Mouse (Mus musculus) testis, adult 2 months (tissue): ENCODE results near the gene Gkn1. TPM values are rescaled to one million over a fixed set of nuclear protein-coding genes. Genes with fewer than 3 reads are reported as not detected.

Experiments used
- H3K27ac ChIP-seq: fragments of 200-500 bp; 2 replicates; pipeline ENCODE4 v1.5.1; 2012; ENCODE audit warnings: low read depth, low read length; ENCODE audit not compliant: control insufficient read depth, insufficient read depth
- H3K27me3 ChIP-seq: fragments of 200-500 bp; 2 replicates; pipeline ENCODE4 v1.6.1; 2012; ENCODE audit warnings: mild to moderate bottlenecking, low read length, moderate library complexity; ENCODE audit not compliant: control insufficient read depth, insufficient read depth
- H3K36me3 ChIP-seq: fragments of 200-500 bp; 2 replicates; pipeline ENCODE4 v1.6.1; 2012; ENCODE audit warnings: mild to moderate bottlenecking, low read length; ENCODE audit not compliant: control insufficient read depth, insufficient read depth
- H3K4me1 ChIP-seq: fragments of 200-500 bp; 2 replicates; pipeline ENCODE4 v1.6.1; 2012; ENCODE audit warnings: low read length; ENCODE audit not compliant: control insufficient read depth, insufficient read depth
- H3K4me3 ChIP-seq: fragments of 200-500 bp; 2 replicates; pipeline ENCODE4 v1.5.1; 2012; ENCODE audit warnings: low read depth, mild to moderate bottlenecking, low read length, moderate library complexity, mixed read lengths; ENCODE audit not compliant: control insufficient read depth
- CTCF ChIP-seq: fragments of 200-500 bp; IDR thresholded peaks from 2 replicates; pipeline ENCODE4 v1.5.1; 2012; ENCODE audit warnings: low read depth, mild to moderate bottlenecking, inconsistent platforms, low read length, moderate library complexity; ENCODE audit not compliant: control insufficient read depth, insufficient read depth, insufficient replicate concordance
- POLR2A ChIP-seq: fragments of 200-500 bp; IDR thresholded peaks from 2 replicates; pipeline ENCODE4 v1.6.1; 2012; ENCODE audit warnings: low read depth, mild to moderate bottlenecking, inconsistent platforms, low read length, moderate library complexity; ENCODE audit not compliant: control insufficient read depth
- polyA plus RNA-seq: library from polyadenylated mRNA; depleted of rRNA; stranded (reverse); fragments of >200 nt; gene quantifications from 2 replicates; pipeline ENCODE4 v1.2.3, GENCODE M21; 2012; rRNA removed

The Gkn1 gene
- polyA plus RNA-seq: 0.08 and 0.19 TPM in 2 replicates

DNA sequence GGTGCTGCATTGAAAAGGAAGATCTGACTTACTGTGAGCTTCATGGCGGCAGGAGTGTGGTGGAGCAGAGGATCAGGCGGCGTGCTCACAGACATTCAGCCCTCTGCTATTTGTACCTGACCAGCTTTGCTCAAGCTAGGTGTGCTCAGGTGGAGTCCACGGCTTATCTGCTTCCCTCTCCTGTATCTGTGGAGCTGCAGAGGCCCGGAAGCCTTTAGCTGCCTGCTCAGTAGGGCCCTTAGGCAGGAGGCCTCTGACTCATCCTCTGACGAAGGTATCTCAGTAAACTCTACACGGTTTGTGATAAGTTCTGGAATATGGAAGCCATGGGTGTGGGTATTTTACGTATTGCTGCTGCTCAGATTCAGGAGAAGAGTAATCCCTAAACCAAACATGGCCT, at the start of gene Gkn1:
Gene Gkn1, minus strand, starts transcription at position 114 of the 400 bp plus-strand sequence.
- no peaks in the 10 kb centered on the region for H3K4me1 ChIP-seq
- no peaks in the 10 kb centered on the region for H3K36me3 ChIP-seq
- no peak within 1 kb of the TSS for H3K27ac ChIP-seq
- H3K27me3 ChIP-seq: no peaks in the 10 kb centered on the region
- no peak within 1 kb of the TSS for H3K4me3 ChIP-seq
- TF ChIP-seq POLR2A: no peak
- TF ChIP-seq CTCF: no peak

DNA sequence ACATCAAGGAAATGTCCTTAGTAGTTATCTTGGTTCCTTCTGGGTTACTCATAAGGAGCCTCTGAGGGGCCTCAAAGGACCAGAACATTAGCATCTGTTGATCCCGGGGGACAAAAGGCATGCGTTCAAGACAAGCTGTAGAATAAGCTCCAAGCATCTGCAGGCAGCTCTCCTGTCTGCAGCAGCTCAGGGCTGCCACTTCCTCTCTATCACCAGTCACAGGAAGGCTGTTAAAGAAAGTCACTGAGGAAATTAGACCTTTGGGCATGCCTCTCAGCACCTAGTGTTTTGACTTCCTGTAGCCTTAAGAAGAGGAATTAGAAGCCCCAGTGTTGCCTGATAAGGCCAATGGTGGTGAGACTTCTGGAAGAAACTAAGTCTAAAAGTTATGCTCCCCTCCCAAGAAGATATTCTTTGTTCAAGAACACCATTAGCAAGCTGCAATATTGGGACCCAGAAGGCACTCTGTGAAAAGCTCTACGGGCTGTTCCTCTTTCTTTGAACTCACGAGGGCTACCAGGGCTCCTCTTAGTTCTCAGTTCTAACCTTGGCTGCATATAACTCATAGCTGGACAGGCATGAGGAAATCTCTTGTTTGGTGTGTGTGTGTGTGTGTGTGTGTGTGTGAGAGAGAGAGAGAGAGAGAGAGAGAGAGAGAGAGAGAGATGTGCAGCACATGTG, 49.3 kb upstream of the Gkn1 start:
- Histone ChIP-seq H3K27me3 (no peaks in the 10 kb centered on the region), H3K27ac (no peak overlapping the region), H3K4me3 (no peak overlapping the region), H3K36me3 (no peaks in the 10 kb centered on the region), H3K4me1 (no peaks in the 10 kb centered on the region)
- TF ChIP-seq POLR2A: no peak
- no peak for TF ChIP-seq CTCF

DNA sequence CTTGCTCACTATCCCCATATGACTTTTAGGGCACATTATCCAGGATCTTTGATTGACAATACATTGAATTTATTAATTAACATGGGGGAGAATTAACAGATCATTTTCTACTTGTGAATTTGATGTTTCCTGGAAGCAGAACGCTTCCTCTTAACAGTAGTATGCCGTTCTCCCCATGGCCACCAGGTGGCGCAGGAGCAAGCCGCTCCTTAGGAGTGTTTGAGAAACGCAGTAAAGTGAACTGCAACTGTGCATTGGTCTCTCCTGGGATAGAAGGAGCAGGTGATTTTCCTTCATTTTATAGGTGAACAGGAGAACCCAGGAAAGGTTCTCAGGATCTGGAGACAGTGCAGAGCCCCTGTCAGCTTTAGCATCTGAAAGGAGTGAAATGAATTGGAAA, 48.4 kb upstream of the Gkn1 start:
- Histone ChIP-seq H3K4me3 (no peak overlapping the region), H3K4me1 (no peaks in the 10 kb centered on the region), H3K27me3 (no peaks in the 10 kb centered on the region), H3K36me3 (no peaks in the 10 kb centered on the region), H3K27ac (no peak overlapping the region)
- TF ChIP-seq CTCF: peak; percentile 98
- TF ChIP-seq POLR2A: no peak

DNA sequence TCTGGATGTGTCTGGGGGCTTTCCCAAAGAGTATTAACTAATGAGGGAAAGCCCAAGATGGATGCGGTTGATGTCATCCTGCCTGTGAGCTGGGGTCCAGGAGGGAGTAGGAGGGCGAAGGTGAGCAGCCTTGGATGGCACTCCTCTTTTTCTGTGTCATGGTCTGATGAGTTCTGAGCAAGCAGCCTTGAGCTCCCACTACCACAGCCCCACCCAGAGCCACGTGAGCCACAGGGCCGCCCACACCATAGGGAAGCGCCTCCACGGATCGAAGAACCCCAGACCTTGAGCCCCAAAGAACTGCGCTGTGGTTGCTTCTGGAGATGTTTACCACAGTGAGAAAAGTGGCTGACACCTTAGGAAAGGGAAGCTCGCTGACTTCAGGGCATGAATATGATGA, 44.0 kb upstream of the Gkn1 start:
- H3K36me3 ChIP-seq: no peaks in the 10 kb centered on the region
- H3K4me1 ChIP-seq: no peaks in the 10 kb centered on the region
- no peak for TF ChIP-seq CTCF
- no peak for TF ChIP-seq POLR2A
- no peak overlapping the region for H3K27ac ChIP-seq
- no peak overlapping the region for H3K4me3 ChIP-seq
- H3K27me3 ChIP-seq: no peaks in the 10 kb centered on the region

DNA sequence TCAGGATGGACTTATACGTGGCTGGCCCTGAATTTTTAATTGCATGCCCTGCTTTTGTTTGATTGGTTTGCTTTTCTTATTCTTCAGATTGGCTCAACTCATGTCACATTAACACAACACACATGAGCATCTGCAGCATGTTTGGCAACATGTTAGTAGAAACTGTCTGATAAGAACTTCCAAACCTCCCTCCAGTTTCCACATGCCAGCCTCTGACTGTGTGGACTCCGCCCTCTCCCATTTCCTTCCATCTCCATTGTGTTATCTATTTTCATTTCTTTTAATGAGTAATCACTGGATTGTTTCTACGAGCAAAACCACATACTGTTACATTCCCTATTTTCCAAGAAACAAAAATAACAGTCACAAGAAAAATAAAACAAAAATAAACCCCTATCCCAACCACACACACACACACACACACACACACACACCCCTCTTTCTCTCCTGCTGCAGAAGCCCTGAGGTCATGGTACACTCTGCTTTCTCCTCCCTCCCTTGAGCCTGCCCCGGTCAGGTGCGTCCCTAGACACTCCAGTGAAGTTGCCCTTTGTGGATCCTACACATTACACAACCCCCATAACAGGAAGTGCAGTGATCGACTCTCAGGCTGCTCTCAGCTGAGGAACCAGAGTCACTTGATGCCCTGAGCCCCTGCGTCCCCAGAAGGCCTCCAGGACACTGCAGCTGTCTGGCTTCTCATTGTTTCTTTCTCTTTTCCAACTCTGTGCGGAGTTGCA, 42.9 kb upstream of the Gkn1 start:
- no peaks in the 10 kb centered on the region for H3K36me3 ChIP-seq
- no peaks in the 10 kb centered on the region for H3K4me1 ChIP-seq
- no peaks in the 10 kb centered on the region for H3K27me3 ChIP-seq
- H3K4me3 ChIP-seq: no peak overlapping the region
- H3K27ac ChIP-seq: no peak overlapping the region
- TF ChIP-seq POLR2A: no peak
- no peak for TF ChIP-seq CTCF

DNA sequence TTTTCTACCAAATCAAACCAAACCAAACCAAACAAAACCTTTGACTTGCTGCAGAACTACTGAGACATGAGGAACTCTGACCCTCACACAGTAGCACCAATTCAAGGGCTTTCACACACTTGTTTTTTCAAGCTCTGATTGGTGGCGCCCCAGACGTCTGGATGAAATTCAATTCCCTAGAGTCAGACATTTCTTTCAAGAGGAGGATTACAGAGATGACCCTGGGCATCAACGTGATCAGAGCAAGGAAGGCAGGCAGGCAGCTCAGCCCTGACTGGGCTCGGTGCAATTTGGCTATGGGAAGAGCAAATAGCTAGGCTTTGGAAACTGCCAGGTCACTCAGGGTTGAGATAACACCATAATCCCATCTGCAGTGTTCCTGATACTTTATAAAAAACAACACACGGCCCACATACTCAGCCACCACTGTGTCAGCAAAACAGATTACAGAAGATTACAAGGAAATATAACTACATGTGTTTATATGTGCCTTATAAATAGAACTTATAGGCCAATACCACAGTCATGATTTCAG, 38.8 kb upstream of the Gkn1 start:
- no peaks in the 10 kb centered on the region for H3K4me1 ChIP-seq
- H3K36me3 ChIP-seq: no peaks in the 10 kb centered on the region
- no peak overlapping the region for H3K27ac ChIP-seq
- no peak overlapping the region for H3K4me3 ChIP-seq
- TF ChIP-seq POLR2A (no peak), CTCF (no peak)
- H3K27me3 ChIP-seq: no peaks in the 10 kb centered on the region

DNA sequence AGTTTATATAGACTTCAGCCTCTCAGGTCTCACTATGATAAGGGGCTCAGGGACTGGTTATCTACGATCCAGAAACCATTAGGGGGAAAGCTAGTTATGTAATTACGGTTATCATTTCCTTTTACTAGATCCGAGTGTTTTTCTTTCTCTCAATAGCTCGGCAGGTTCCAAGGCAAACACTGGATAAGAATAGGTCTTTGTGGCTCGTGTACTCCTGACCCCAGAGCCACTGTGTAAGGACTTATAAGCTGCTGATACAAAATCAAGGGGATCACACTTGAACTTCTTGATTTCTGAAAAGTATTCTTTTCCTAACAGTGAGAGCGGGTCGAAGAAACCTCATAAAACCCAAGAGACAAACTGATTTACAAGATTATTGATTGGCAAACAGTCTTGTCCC, 38.1 kb upstream of the Gkn1 start, which contains the start of gene Gkn3:
Gene Gkn3, minus strand, starts transcription at position 59 of the 400 bp plus-strand sequence.
- Histone ChIP-seq H3K27ac (no peak within 1 kb of the TSS), H3K36me3 (no peaks in the 10 kb centered on the region), H3K4me3 (no peak within 1 kb of the TSS), H3K4me1 (no peaks in the 10 kb centered on the region; the same call in 1 of the 2 replicates), H3K27me3 (no peaks in the 10 kb centered on the region)
- no peak for TF ChIP-seq CTCF
- TF ChIP-seq POLR2A: no peak
